Mouse (Mus musculus): ENCODE data around the gene Xpnpep1. TPM values are rescaled to one million over a fixed set of nuclear protein-coding genes. Genes with fewer than 3 reads are reported as not detected.

Xpnpep1 gene
- total and polyA plus RNA-seq, 3 experiments: 49.8 to 70.1 (median 59.8) TPM

- no peaks in the 10 kb centered on the region for H3K79me2 ChIP-seq (replicated peaks; ENCODE audit: control insufficient read depth, insufficient read depth, low read length)
- no peak for DNase-seq
- intact Hi-C loops (cut with DNase I): no loop called here
- no peaks in the 10 kb centered on the region for H3K27me3 ChIP-seq (ENCODE audit: control insufficient read depth, insufficient read depth, low read length)
- H3K4me3 ChIP-seq: no peak overlapping the region
- TF ChIP-seq CTCF (IDR thresholded peaks at IDR 0.05) (no peak), POLR2A (IDR thresholded peaks at IDR 0.05; ENCODE audit: insufficient read depth, low read depth, low read length) (no peak), EP300 (IDR thresholded peaks at IDR 0.05; ENCODE audit: insufficient read depth, low read depth, low read length) (no peak)
- WGBS: 63% methylated on average over 3 of the region's 3 CpGs
- H3K4me1 ChIP-seq (ENCODE audit: control insufficient read depth, insufficient read depth, low read length): peaks cover under 1% of the 10 kb centered on the region; the same call in 1 of the 2 replicates
- H3K27ac ChIP-seq: no peak overlapping the region
- no peaks in the 10 kb centered on the region for H3K36me3 ChIP-seq (ENCODE audit: control insufficient read depth, insufficient read depth, low read length)
- H3K9ac ChIP-seq (ENCODE audit: low read depth, low read length): no peak overlapping the region
These were observed 22.0 kb upstream of the Xpnpep1 start for GRCm38 (mm10) chr19:53062046-53062445.

GRCm38 (mm10) chr19:53059344-53060111 lies 19.5 kb upstream of the Xpnpep1 start:
- no peaks in the 10 kb centered on the region for H3K27me3 ChIP-seq (ENCODE audit: control insufficient read depth, insufficient read depth, low read length)
- DNase-seq: no peak
- 81% methylated on average over 16 of the region's 16 CpGs for WGBS
- H3K4me1 ChIP-seq (ENCODE audit: control insufficient read depth, insufficient read depth, low read length): no peaks in the 10 kb centered on the region; the same call in 1 of the 2 replicates
- intact Hi-C loops (cut with DNase I): no loop called here
- no peaks in the 10 kb centered on the region for H3K79me2 ChIP-seq (replicated peaks; ENCODE audit: control insufficient read depth, insufficient read depth, low read length)
- no peaks in the 10 kb centered on the region for H3K36me3 ChIP-seq (ENCODE audit: control insufficient read depth, insufficient read depth, low read length)
- no peak overlapping the region for H3K9ac ChIP-seq (ENCODE audit: low read depth, low read length)
- TF ChIP-seq EP300 (IDR thresholded peaks at IDR 0.05; ENCODE audit: insufficient read depth, low read depth, low read length): no peak
- TF ChIP-seq CTCF (IDR thresholded peaks at IDR 0.05): no peak
- TF ChIP-seq POLR2A (IDR thresholded peaks at IDR 0.05; ENCODE audit: insufficient read depth, low read depth, low read length): no peak
- H3K4me3 ChIP-seq: no peak overlapping the region
- no peak overlapping the region for H3K27ac ChIP-seq

- Histone ChIP-seq H3K4me1 (ENCODE audit: control insufficient read depth, insufficient read depth, low read length) (no peaks in the 10 kb centered on the region), H3K4me3 (no peak overlapping the region), H3K9ac (ENCODE audit: low read depth, low read length) (no peak overlapping the region), H3K27ac (no peak overlapping the region), H3K79me2 (replicated peaks; ENCODE audit: control insufficient read depth, insufficient read depth, low read length) (no peaks in the 10 kb centered on the region), H3K27me3 (ENCODE audit: control insufficient read depth, insufficient read depth, low read length) (no peaks in the 10 kb centered on the region), H3K36me3 (ENCODE audit: control insufficient read depth, insufficient read depth, low read length) (no peaks in the 10 kb centered on the region)
- DNase-seq: no peak
- intact Hi-C loops (cut with DNase I): no loop called here
- TF ChIP-seq POLR2A (IDR thresholded peaks at IDR 0.05; ENCODE audit: insufficient read depth, low read depth, low read length) (no peak), EP300 (IDR thresholded peaks at IDR 0.05; ENCODE audit: insufficient read depth, low read depth, low read length) (no peak), CTCF (IDR thresholded peaks at IDR 0.05) (no peak)
- 63% methylated on average over 8 of the region's 8 CpGs for WGBS
These were observed 18.8 kb upstream of the Xpnpep1 start for GRCm38 (mm10) chr19:53058726-53059334.

- no peak overlapping the region for H3K27ac ChIP-seq
- no peaks in the 10 kb centered on the region for H3K27me3 ChIP-seq (ENCODE audit: control insufficient read depth, insufficient read depth, low read length)
- no peaks in the 10 kb centered on the region for H3K36me3 ChIP-seq (ENCODE audit: control insufficient read depth, insufficient read depth, low read length)
- no peak overlapping the region for H3K9ac ChIP-seq (ENCODE audit: low read depth, low read length)
- TF ChIP-seq EP300 (IDR thresholded peaks at IDR 0.05; ENCODE audit: insufficient read depth, low read depth, low read length) (no peak), CTCF (IDR thresholded peaks at IDR 0.05) (no peak), POLR2A (IDR thresholded peaks at IDR 0.05; ENCODE audit: insufficient read depth, low read depth, low read length) (no peak)
- no peaks in the 10 kb centered on the region for H3K4me1 ChIP-seq (ENCODE audit: control insufficient read depth, insufficient read depth, low read length)
- H3K4me3 ChIP-seq: no peak overlapping the region
- WGBS: 76% methylated on average over 16 of the region's 16 CpGs
- DNase-seq: no peak
- intact Hi-C loops (cut with DNase I): no loop called here
- no peaks in the 10 kb centered on the region for H3K79me2 ChIP-seq (replicated peaks; ENCODE audit: control insufficient read depth, insufficient read depth, low read length)
These were observed 18.1 kb upstream of the Xpnpep1 start for GRCm38 (mm10) chr19:53057980-53058725.

GRCm38 (mm10) chr19:53053355-53053754 lies 13.3 kb upstream of the Xpnpep1 start:
- Histone ChIP-seq H3K4me1 (ENCODE audit: control insufficient read depth, insufficient read depth, low read length) (no peaks in the 10 kb centered on the region), H3K36me3 (ENCODE audit: control insufficient read depth, insufficient read depth, low read length) (no peaks in the 10 kb centered on the region), H3K9ac (ENCODE audit: low read depth, low read length) (no peak overlapping the region), H3K79me2 (replicated peaks; ENCODE audit: control insufficient read depth, insufficient read depth, low read length) (no peaks in the 10 kb centered on the region), H3K27me3 (ENCODE audit: control insufficient read depth, insufficient read depth, low read length) (no peaks in the 10 kb centered on the region), H3K27ac (no peak overlapping the region), H3K4me3 (no peak overlapping the region)
- no peak for DNase-seq
- TF ChIP-seq EP300 (IDR thresholded peaks at IDR 0.05; ENCODE audit: insufficient read depth, low read depth, low read length) (no peak), POLR2A (IDR thresholded peaks at IDR 0.05; ENCODE audit: insufficient read depth, low read depth, low read length) (no peak), CTCF (IDR thresholded peaks at IDR 0.05) (no peak)
- intact Hi-C loops (cut with DNase I): no loop called here
- WGBS: 93% methylated on average over 16 of the region's 16 CpGs
